Comparison of ENCODE assay signal across 13 mouse cellular contexts in the genomic region with DNA sequence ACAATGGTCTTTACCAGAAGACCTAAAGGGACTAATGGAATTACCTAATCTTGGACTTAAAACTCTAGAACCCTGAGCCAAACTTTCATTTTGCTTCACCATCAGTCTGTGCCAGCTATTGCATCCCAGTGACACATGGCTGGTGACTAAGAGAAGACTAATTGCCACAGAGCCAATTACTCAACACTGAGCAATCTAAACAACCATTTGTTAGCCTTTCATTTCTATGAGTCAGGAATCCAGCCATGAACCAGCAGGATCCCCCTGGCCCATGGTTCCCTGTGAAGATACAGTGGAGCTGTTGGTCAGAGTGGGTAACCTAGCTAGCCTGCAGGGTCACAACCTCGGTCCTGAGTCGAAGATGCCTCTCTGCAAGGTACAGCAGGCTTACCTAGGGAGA. TPM values are rescaled to one million over a fixed set of nuclear protein-coding genes. Genes with fewer than 3 reads are reported as not detected.
DNase-seq lines count a peak whose midpoint lies in the region; ATAC-seq and TF ChIP-seq lines count a peak whose summit lies in the region.
"Had no signal": no experiment of that assay in that cellular context is flagged by ENCODE, and none has a peak within 500 bp of the region (broad histone marks: within the 10 kb centered on the region; RNA-seq: fewer than 3 reads in every experiment).

No protein-coding gene starts in this region.

- TF ChIP-seq CTCF in C2C12 (IDR thresholded peaks at IDR 0.05; ENCODE audit: control insufficient read depth, insufficient read depth, insufficient read length), result no peak

- ATAC-seq in cerebellum, adult (ENCODE audit: insufficient number of reproducible peaks, low FRiP score, low TSS enrichment), result peak; percentile 84
- ATAC-seq: hindbrain, postnatal 0 days had no signal

- no peak overlapping the region for H3ac ChIP-seq in C2C12 (ENCODE audit: control insufficient read depth, insufficient read length, low read depth)

- DNase-seq in cerebellum, postnatal 4 days (ENCODE audit: low spot score in 2 of 2), result no peak
- peak; percentile 51 to 55 for DNase-seq in adrenal gland, postnatal 36 days
- peak; percentile 87 for DNase-seq in fat pad, adult 2 months (ENCODE audit: extremely low read depth, low read depth, low spot score)
- DNase-seq in kidney, adult 9 months, result no peak
- DNase-seq in kidney, adult 18-20 months, result no peak
- no peak for DNase-seq in right cerebral cortex, adult 2 months (ENCODE audit: low spot score in 2 of 2)
- DNase-seq: B cell, adult 2 months; kidney, postnatal 36 days had no signal

- no peaks in the 10 kb centered on the region for H3K36me3 ChIP-seq in C2C12 (ENCODE audit: control insufficient read depth, insufficient read depth)
- H3K36me3 ChIP-seq: G1E; liver, embryonic 15.5 days had no signal

- H3K4me3 ChIP-seq in C2C12 (ENCODE audit: insufficient read depth, poor library complexity, severe bottlenecking), result no peak overlapping the region
- H3K4me3 ChIP-seq: liver, embryonic 15.5 days had no signal

- H3K79me3 ChIP-seq in C2C12 (ENCODE audit: low read depth), result no peaks in the 10 kb centered on the region

- no peaks in the 10 kb centered on the region for H3K79me2 ChIP-seq in C2C12 (ENCODE audit: control insufficient read depth, insufficient read depth)

- no peaks in the 10 kb centered on the region for H3K27me3 ChIP-seq in C2C12 (ENCODE audit: control insufficient read depth, insufficient read depth, insufficient read length)
- H3K27me3 ChIP-seq: liver, embryonic 15.5 days had no signal

TF ChIP-seq in C2C12, 6 proteins besides CTCF, POLR2A, EP300 and RAD21:
- TF ChIP-seq CEBPB (IDR thresholded peaks at IDR 0.05; ENCODE audit: low read depth) (peak; percentile 94), USF1 (IDR thresholded peaks at IDR 0.05; ENCODE audit: low read depth) (peak; percentile 24), FOSL1 (IDR thresholded peaks at IDR 0.05; ENCODE audit: insufficient read depth, low read length, poor library complexity, severe bottlenecking) (peak; percentile 97), MAX (IDR thresholded peaks at IDR 0.05) (peak; percentile 65), MYOG (IDR thresholded peaks at IDR 0.05; ENCODE audit: control insufficient read depth, extremely low read depth, insufficient read length) (no peak), MYOD1 (IDR thresholded peaks at IDR 0.05; ENCODE audit: control insufficient read depth, insufficient read length, low read depth) (peak; percentile 83)
TF ChIP-seq in C2C12: peak in this region for 5.

RNA-seq across cellular contexts. Expression of a gene that starts 49.3 kb away (rescaled TPM):
- polyA plus RNA-seq in C2C12 (2012; fragmentation: generic; extraction: Trizol), result 0.15 TPM
- total RNA-seq in adrenal gland, postnatal 36 days (2021), result 1 to 10 TPM; 3.8 to 4.3 TPM
- polyA plus RNA-seq: G1E had no signal

Comparison
In these comparisons a context has a peak if more than half of its experiments do, and no peak if none do; other contexts are left out.
1. DNase-seq: peak in adrenal gland, postnatal 36 days (2 of 2) and fat pad, adult 2 months (single experiment); none in cerebellum, postnatal 4 days (0 of 2), kidney, adult 9 months (single experiment), kidney, adult 18-20 months (single experiment) and right cerebral cortex, adult 2 months (0 of 2).